Mouse (Mus musculus): Measurements from ENCODE around the gene Celsr2. TPM values are rescaled to one million over a fixed set of nuclear protein-coding genes. Genes with fewer than 3 reads are reported as not detected.
A peak's percentile ranks its signal among the peaks of the same experiment; 100 is the strongest.

Celsr2 gene
- polyA plus RNA-seq, 1 experiment from 2014 or later: 2.7 TPM

DNA sequence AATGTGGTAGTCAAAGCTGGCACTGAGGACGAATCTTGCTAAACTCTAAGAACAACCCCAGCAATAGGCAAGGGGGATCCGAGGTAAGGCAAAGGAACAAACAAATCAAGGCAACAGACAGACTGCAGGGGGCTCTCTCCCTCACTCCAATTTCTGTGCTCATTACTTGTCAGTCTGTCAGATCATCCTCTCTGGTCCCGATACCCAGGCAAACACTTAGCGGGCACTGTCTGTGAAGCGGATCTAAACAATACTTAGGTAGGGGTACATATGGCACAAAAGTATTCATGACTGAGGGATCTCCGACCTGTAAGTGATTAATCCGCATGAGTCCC, 21.0 kb upstream of the Celsr2 start:
- ATAC-seq (replicated peaks; ENCODE audit: extremely low read depth, insufficient read depth, low FRiP score): no peak
- 79% methylated on average over 7 of the region's 7 CpGs for WGBS
- Histone ChIP-seq H3K9me3 (replicated peaks; ENCODE audit: control insufficient read depth, low read length) (no peaks in the 10 kb centered on the region), H3K9ac (ENCODE audit: low read length) (no peak overlapping the region), H3K4me3 (ENCODE audit: low read length) (no peak overlapping the region), H3K27me3 (ENCODE audit: control insufficient read depth, insufficient read depth, low read length) (no peaks in the 10 kb centered on the region), H3K4me1 (ENCODE audit: control insufficient read depth, insufficient read depth, low read length) (no peaks in the 10 kb centered on the region), H3K4me2 (ENCODE audit: low read depth, low read length) (no peak overlapping the region), H3K27ac (ENCODE audit: low read length) (peak overlapping the region; percentile 30), H3K36me3 (ENCODE audit: control insufficient read depth, insufficient read depth) (peaks cover 28% of the 10 kb centered on the region)

DNA sequence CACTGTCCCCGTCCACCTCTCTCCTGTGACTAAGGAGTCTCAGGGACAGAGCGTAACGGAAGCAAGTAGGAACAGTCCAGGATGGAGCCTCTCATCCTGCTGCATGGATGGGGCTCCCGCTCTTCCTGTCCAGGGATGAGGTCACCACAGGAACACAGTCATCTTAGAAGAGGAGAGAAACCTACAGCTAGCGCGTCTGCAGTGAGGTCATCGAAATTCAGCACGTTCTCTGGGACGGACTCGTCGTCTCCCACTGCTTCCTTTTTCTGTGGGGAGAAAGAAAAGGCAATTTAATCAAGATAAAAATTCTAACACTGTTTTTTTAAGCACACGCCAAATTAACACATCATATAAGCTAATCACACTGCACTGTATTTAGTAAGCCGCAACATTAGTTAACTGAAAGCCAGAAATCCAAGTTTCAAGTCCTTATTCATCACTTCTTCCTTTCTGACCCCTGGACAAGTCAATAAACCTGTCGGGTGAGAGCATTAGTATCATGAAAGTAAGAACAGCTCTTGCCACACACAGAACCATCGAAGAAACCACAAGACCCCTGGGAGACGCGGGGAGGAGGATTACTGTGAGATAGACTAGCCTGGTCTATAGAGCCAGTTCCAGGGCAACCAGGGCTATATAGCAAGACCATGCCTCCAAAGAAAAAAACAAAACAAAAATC, 20.5 kb upstream of the Celsr2 start:
- Histone ChIP-seq H3K4me2 (ENCODE audit: low read depth, low read length) (no peak overlapping the region), H3K9me3 (replicated peaks; ENCODE audit: control insufficient read depth, low read length) (no peaks in the 10 kb centered on the region), H3K9ac (ENCODE audit: low read length) (no peak overlapping the region), H3K27me3 (ENCODE audit: control insufficient read depth, insufficient read depth, low read length) (no peaks in the 10 kb centered on the region), H3K4me1 (ENCODE audit: control insufficient read depth, insufficient read depth, low read length) (no peaks in the 10 kb centered on the region), H3K4me3 (ENCODE audit: low read length) (no peak overlapping the region), H3K27ac (ENCODE audit: low read length) (peak overlapping the region; percentile 60), H3K36me3 (ENCODE audit: control insufficient read depth, insufficient read depth) (peaks cover 31% of the 10 kb centered on the region)
- peak; percentile 83 for ATAC-seq (replicated peaks; ENCODE audit: extremely low read depth, insufficient read depth, low FRiP score)
- WGBS: 75% methylated on average over 17 of the region's 17 CpGs

DNA sequence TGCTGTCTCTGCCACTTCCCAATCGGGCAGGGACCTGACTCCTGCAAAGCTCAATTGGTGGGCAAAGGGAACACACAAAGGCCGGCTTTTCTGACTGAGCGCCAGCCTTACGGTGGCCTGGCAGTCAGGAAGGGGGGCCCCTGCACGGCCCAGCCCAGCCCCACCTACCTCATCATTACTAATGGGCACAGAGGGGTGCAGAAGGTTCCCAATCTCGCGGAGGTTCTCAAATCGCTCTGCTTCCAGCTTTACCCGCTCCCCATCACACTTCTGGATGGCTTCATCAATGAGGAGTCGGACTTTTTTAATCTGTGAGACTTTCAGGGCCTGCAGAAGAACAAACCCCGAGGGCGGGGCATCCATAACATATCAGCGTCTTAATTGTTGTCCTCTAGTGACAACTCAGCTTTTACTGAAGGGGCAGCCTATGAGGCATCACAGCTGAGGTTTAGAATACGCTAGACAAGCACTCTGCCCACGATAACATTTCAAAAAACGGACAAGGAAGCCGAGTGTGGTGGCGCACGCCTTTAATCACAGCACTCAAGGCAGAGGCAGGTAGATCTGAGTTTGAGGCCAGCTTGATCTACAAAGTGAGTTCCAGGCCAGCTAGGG, 18.6 kb upstream of the Celsr2 start:
- Histone ChIP-seq H3K36me3 (ENCODE audit: control insufficient read depth, insufficient read depth) (peaks cover 37% of the 10 kb centered on the region), H3K4me3 (ENCODE audit: low read length) (no peak overlapping the region), H3K27me3 (ENCODE audit: control insufficient read depth, insufficient read depth, low read length) (no peaks in the 10 kb centered on the region), H3K9me3 (replicated peaks; ENCODE audit: control insufficient read depth, low read length) (no peaks in the 10 kb centered on the region), H3K4me2 (ENCODE audit: low read depth, low read length) (no peak overlapping the region), H3K9ac (ENCODE audit: low read length) (no peak overlapping the region), H3K4me1 (ENCODE audit: control insufficient read depth, insufficient read depth, low read length) (no peaks in the 10 kb centered on the region), H3K27ac (ENCODE audit: low read length) (no peak overlapping the region)
- ATAC-seq (replicated peaks; ENCODE audit: extremely low read depth, insufficient read depth, low FRiP score): no peak
- 65% methylated on average over 19 of the region's 19 CpGs for WGBS

DNA sequence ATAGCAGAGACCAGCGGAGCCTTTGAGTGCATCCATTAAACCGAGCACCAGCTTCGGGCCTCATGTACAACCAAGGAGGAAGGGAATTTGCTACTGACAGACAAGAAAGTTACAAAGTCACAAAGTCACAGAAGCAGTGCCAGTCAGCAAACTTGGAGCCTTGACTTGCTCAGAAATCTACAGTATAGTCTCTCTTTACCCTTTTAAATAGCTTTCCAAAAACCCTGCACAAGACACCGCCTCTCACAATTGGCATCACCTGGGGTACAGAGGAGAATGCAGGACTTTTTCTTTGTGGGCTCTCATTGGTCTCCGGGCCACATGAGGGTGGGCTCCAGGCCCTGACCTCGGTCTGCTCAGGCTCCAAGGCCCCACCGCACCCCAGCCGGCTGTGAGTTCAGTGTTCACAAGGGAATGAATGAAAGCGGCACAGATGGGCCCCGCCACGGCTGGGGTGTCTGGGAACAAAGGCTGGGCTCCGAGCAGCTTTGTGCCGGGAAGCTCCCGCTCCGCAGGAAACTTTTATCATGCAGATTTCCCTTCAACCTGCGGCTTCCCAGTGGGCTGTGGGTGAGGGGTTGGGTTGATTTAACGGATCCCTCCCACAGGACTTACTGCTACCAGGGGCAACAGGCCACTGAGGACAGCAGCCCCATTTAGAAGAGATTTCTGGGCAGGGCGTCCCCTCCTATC, 18.0 kb upstream of the Celsr2 start:
- no peaks in the 10 kb centered on the region for H3K4me1 ChIP-seq (ENCODE audit: control insufficient read depth, insufficient read depth, low read length)
- H3K4me2 ChIP-seq (ENCODE audit: low read depth, low read length): no peak overlapping the region
- peaks cover 44% of the 10 kb centered on the region for H3K36me3 ChIP-seq (ENCODE audit: control insufficient read depth, insufficient read depth)
- no peak overlapping the region for H3K4me3 ChIP-seq (ENCODE audit: low read length)
- H3K27ac ChIP-seq (ENCODE audit: low read length): no peak overlapping the region
- no peak; the same call in 1 of the 2 replicates for ATAC-seq (replicated peaks; ENCODE audit: extremely low read depth, insufficient read depth, low FRiP score)
- no peaks in the 10 kb centered on the region for H3K9me3 ChIP-seq (replicated peaks; ENCODE audit: control insufficient read depth, low read length)
- WGBS: 66% methylated on average over 18 of the region's 18 CpGs
- no peaks in the 10 kb centered on the region for H3K27me3 ChIP-seq (ENCODE audit: control insufficient read depth, insufficient read depth, low read length)
- H3K9ac ChIP-seq (ENCODE audit: low read length): no peak overlapping the region

DNA sequence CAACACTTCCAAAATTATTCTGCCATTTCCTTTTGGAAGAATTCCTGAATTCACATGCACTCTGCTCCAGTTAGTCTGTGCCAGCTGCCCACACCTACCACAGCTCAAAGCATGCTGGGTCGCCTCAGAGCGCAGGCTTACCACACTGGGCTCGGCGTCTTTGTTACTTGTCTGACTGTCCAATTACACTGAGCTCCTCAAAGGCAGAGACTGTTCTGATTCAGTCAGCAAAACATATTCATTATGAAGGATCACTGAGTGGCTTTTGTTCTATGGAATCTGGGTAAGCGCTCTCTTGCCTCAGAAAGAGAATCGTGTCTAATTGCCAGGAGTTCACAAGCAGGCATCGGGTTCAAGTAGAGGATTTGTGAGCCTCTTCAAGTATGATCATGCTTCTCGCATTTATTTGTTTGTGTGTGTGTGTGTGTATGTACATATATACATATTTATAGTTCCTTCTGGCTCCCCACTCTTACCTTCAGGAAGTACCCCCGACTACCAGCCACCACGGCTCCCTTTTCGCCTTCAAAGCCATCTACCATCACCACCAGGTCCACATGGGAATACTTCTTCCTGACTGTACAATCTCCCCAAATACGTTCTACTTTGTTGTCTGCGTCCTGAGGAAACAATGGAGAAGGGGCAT, 17.3 kb upstream of the Celsr2 start:
- Histone ChIP-seq H3K36me3 (ENCODE audit: control insufficient read depth, insufficient read depth) (peaks cover 50% of the 10 kb centered on the region), H3K27ac (ENCODE audit: low read length) (no peak overlapping the region), H3K4me2 (ENCODE audit: low read depth, low read length) (no peak overlapping the region), H3K4me1 (ENCODE audit: control insufficient read depth, insufficient read depth, low read length) (no peaks in the 10 kb centered on the region), H3K4me3 (ENCODE audit: low read length) (no peak overlapping the region), H3K9ac (ENCODE audit: low read length) (no peak overlapping the region), H3K27me3 (ENCODE audit: control insufficient read depth, insufficient read depth, low read length) (no peaks in the 10 kb centered on the region), H3K9me3 (replicated peaks; ENCODE audit: control insufficient read depth, low read length) (no peaks in the 10 kb centered on the region)
- 87% methylated on average over 13 of the region's 13 CpGs for whole genome bisulfite sequencing
- no peak for ATAC-seq (replicated peaks; ENCODE audit: extremely low read depth, insufficient read depth, low FRiP score)

DNA sequence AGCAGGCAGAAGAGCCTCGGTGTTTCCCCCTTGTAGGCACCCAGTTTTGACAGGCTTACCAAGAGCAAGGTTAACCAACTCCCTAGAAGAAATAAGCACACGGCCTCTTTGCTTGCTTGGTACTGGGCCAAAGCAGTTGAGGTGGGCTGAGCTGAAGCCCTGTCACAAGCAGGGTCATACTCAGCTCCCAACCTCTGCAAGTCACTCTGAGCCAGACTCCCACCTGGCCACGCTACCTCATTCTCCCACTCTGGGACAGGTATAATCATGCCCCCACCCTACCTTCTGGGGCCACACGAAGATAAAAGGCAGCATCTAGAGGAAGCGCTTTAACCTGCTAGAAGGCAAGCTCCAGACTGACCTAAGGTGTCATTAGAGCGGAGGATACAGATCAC, 10.3 kb upstream of the Celsr2 start:
- Histone ChIP-seq H3K36me3 (ENCODE audit: control insufficient read depth, insufficient read depth) (peaks cover 39% of the 10 kb centered on the region), H3K4me1 (ENCODE audit: control insufficient read depth, insufficient read depth, low read length) (peaks cover 9% of the 10 kb centered on the region), H3K4me3 (ENCODE audit: low read length) (no peak overlapping the region), H3K4me2 (ENCODE audit: low read depth, low read length) (no peak overlapping the region), H3K27me3 (ENCODE audit: control insufficient read depth, insufficient read depth, low read length) (no peaks in the 10 kb centered on the region), H3K9me3 (replicated peaks; ENCODE audit: control insufficient read depth, low read length) (no peaks in the 10 kb centered on the region), H3K27ac (ENCODE audit: low read length) (no peak overlapping the region), H3K9ac (ENCODE audit: low read length) (no peak overlapping the region)
- ATAC-seq (replicated peaks; ENCODE audit: extremely low read depth, insufficient read depth, low FRiP score): no peak
- WGBS: 78% methylated on average over 6 of the region's 6 CpGs

DNA sequence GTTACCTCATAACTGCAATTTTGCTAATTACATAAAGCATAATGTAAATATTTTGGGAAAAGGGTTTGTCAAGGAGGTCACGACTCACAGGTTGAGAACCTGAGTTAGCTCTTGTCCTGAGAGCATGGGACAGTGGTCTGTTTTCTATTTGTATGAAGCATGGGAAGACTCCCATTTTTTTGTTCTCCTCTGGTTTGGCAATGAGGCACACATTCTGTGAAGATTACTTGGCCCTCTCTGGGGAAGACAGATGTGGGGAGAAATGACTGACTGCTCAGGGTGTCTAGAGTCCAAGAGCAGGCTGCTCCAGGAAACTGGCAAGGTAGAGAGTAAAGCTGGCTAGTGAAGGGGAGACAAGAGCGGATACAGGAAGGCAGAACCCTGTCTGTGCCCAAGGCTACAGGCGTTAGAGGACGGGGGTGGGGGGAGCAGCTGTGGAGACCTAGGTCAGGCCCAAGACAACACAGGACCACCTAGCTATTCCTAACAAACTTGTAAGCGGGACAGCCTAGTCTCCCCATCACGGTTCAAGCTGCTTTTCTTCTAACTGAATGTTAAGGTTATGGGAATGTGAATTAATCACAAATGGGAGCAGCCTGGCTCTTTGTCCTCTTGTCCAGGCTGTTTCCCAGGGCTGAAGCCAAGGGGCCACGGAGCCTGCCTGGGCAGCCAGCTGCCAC, 9.7 kb upstream of the Celsr2 start:
- Histone ChIP-seq H3K36me3 (ENCODE audit: control insufficient read depth, insufficient read depth) (peaks cover 39% of the 10 kb centered on the region), H3K4me3 (ENCODE audit: low read length) (no peak overlapping the region), H3K9me3 (replicated peaks; ENCODE audit: control insufficient read depth, low read length) (no peaks in the 10 kb centered on the region), H3K4me1 (ENCODE audit: control insufficient read depth, insufficient read depth, low read length) (peaks cover 9% of the 10 kb centered on the region), H3K4me2 (ENCODE audit: low read depth, low read length) (no peak overlapping the region), H3K9ac (ENCODE audit: low read length) (no peak overlapping the region), H3K27me3 (ENCODE audit: control insufficient read depth, insufficient read depth, low read length) (no peaks in the 10 kb centered on the region), H3K27ac (ENCODE audit: low read length) (no peak overlapping the region)
- ATAC-seq (replicated peaks; ENCODE audit: extremely low read depth, insufficient read depth, low FRiP score): no peak
- 80% methylated on average over 7 of the region's 7 CpGs for WGBS

DNA sequence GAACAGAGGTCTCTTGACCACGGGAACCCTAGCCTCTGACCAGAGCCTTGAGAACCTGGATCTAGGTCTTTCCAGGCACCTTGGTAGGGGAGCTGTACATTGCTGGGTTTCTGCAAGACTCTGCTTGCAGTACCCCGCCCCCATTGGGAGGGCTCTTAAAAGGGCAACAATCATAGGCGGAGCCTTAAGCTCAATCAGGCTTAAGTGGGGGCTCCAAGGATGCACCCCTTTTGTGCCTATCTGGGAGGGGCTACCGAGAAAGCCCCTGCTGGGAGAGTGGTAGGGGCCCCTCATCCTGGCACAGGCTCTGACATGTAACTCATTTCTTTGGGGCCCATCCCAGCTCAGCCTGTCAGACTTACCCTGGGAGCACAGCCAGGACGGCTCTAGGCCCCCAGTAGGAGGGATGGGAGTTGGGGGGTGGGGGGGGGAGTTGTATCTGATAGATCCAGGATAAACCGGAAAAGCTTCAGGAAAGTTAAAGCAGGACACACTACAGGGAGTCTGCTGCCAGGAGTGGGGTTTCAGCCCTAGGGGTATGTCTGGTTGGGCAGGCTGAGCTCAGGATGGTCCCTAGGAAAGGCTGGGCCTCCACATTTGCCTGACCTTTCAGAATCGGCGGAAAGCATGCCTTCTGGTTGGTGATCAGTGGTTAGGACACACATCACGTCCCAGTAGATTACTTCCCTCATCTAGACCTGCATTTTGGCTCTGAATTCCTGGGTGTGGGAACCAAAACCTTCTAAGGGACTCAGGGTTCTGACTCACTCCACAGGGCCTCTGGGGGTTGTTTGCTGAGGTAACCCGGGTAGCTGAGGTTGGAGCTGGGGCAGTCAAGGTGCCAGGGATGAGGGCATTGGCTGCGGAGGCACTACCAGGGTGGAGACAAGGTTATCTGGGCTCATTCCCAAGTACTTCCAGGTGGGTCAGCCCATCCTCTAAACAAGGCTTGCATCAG, 8.8 kb upstream of the Celsr2 start:
- no peak overlapping the region for H3K4me3 ChIP-seq (ENCODE audit: low read length)
- peak overlapping the region; percentile 49 for H3K4me2 ChIP-seq (ENCODE audit: low read depth, low read length)
- 17% methylated on average over 11 of the region's 11 CpGs for WGBS
- no peaks in the 10 kb centered on the region for H3K9me3 ChIP-seq (replicated peaks; ENCODE audit: control insufficient read depth, low read length)
- peaks cover 9% of the 10 kb centered on the region for H3K4me1 ChIP-seq (ENCODE audit: control insufficient read depth, insufficient read depth, low read length)
- peak overlapping the region; percentile 27; the same call in 1 of the 2 replicates for H3K9ac ChIP-seq (ENCODE audit: low read length)
- no peak overlapping the region for H3K27ac ChIP-seq (ENCODE audit: low read length)
- H3K36me3 ChIP-seq (ENCODE audit: control insufficient read depth, insufficient read depth): peaks cover 34% of the 10 kb centered on the region
- H3K27me3 ChIP-seq (ENCODE audit: control insufficient read depth, insufficient read depth, low read length): no peaks in the 10 kb centered on the region
- peak; percentile 50; the same call in 1 of the 2 replicates for ATAC-seq (replicated peaks; ENCODE audit: extremely low read depth, insufficient read depth, low FRiP score)
